Mouse (Mus musculus): ENCODE data around the gene Gprc6a. TPM values are rescaled to one million over a fixed set of nuclear protein-coding genes. Genes with fewer than 3 reads are reported as not detected.

The Gprc6a gene
- not detected in 2 replicates for polyA plus RNA-seq (2012; ENCODE audit: insufficient read depth, insufficient read length, missing spikeins)

DNA sequence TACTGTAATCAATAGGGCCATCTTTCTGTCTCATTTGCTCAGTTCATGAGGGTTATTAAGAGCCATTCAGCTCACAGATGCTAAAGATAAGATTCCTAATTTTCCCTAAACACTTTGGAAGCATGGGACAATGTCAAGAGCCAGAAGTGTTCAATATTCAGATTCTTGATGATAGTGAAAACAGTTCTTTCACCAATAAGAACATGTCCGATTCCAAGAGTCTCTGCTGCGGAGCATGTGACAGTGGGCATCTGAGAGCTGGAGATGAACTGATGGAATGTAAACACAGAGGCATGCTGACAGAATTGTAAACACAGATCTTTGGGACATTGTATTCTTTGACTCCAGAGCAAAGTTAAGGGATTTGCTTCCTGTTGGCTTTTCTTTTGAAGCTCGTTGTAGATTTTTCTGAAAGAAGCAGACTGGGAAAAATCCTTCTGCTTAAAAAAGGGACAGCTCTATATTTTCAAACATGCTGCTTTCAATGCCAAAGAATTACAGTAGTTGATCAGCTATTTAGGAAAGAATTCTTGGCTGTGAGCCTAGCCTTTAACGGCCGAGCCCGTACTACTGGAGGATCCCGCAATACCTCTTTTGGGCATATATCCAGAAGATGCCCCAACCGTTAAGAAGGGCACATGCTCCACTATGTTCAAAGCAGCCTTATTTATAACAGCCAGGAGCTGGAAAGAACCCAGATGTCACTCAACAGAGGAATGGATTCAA, at the start of gene Gprc6a:
TSS of gene Gprc6a (minus strand) at position 51 of the 726 bp plus-strand sequence.
- H3K27ac ChIP-seq (replicated peaks; ENCODE audit: low read depth, low read length) = no peak within 1 kb of the TSS
- no peaks in the 10 kb centered on the region for H3K4me1 ChIP-seq (ENCODE audit: control insufficient read depth, insufficient read depth, insufficient read length, low read length)
- no peak within 1 kb of the TSS for H3K4me3 ChIP-seq (ENCODE audit: insufficient read depth, low read depth, low read length)

DNA sequence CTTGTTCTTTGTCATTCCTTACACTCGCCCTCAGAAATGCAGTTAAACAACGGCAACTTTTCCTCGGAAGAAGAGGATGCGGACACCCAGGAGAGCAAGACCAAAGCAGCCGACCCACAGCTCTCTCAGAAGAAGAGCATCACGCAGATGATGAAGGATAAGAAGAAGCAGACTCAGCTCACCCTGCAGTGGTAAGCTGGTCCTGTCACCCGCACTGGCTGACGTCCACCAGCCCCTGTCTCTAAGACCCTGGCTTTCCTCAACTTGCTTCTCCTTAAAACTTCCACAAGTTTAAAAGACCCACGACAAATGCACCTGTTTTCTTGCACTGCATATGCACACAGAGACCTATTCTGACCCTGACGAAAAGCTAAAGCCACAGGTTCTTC, 47.0 kb upstream of the Gprc6a start:
- no peak overlapping the region for H3K4me3 ChIP-seq (ENCODE audit: insufficient read depth, low read depth, low read length)
- H3K27ac ChIP-seq (replicated peaks; ENCODE audit: low read depth, low read length) = no peak overlapping the region
- no peaks in the 10 kb centered on the region; the same call in 1 of the 2 replicates for H3K4me1 ChIP-seq (ENCODE audit: control insufficient read depth, insufficient read depth, insufficient read length, low read length)

DNA sequence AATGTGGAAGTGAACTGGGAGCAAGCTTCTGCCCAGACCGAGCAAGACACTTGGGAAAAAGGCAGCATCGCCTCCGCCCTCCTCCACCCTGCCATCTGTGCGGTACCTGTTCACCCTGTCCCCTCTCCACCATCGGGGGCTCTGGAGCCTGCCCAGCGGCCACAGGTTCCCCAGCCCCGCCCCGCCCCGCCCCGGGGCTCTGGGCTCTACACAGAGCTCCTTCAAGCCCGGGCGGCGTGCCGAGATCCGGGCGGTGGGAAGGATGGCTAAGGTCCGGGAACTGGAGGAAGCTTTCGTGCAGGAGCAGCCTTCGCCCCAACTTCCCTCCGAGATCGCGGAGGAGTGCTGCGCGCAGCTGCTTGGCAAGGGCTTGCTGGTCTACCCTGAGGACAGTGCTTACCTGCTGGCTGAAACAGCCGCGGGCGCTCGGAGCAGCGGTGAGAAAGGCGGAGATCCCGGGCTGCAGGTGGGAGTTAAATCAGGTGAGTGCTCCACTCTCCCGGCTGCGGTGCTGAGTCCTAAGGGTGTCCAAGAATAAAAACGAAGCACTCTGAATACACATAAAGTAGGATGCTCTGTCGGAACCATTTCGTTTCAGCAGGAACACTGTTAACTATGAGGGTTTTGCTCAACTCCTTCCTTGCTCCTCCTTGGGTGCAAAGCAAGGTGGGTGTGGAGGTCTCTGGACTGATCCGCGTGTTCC, 46.4 kb upstream of the Gprc6a start, which contains the start of gene Rfx6:
TSS of gene Rfx6 (plus strand) at position 209 of the 703 bp plus-strand sequence.
- H3K27ac ChIP-seq (replicated peaks; ENCODE audit: low read depth, low read length) = no peak within 1 kb of the TSS
- no peak within 1 kb of the TSS for H3K4me3 ChIP-seq (ENCODE audit: insufficient read depth, low read depth, low read length)
- H3K4me1 ChIP-seq (ENCODE audit: control insufficient read depth, insufficient read depth, insufficient read length, low read length) = no peaks in the 10 kb centered on the region; the same call in 1 of the 2 replicates

DNA sequence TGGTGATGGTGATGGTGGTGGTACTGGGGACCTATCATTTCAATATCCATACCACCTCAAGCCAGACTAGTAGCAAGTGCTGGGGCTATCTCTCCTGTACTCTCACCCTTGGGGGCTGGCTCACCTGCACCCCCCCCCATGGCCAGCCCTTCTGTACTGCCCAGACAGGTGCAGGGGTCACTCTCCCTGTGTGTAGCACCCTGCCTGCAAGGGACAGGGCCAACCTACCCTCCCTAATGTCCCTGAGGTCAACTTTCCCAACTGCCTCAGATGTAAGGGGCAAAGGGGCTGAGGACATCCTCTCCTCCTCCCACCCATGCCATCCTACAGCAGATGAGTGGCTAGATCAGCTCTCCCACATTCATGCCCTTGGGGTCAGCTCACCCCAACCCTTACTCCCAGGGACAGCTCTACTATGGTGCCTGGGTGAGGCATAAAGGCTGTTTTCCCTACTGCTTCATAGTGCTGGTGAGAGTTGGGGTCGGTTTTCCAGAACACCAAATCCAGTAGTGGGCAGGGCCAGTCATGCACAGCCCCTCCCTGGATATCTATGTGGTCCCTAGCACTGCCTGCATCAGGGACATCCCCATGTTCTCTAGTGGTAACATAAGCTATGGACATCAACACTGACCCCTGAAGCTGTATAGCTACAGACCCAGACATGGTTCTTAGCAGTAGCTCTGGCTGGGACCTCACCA, 41.0 kb upstream of the Gprc6a start:
- no peak overlapping the region for H3K27ac ChIP-seq (replicated peaks; ENCODE audit: low read depth, low read length)
- H3K4me1 ChIP-seq (ENCODE audit: control insufficient read depth, insufficient read depth, insufficient read length, low read length) = no peaks in the 10 kb centered on the region
- H3K4me3 ChIP-seq (ENCODE audit: insufficient read depth, low read depth, low read length) = no peak overlapping the region

DNA sequence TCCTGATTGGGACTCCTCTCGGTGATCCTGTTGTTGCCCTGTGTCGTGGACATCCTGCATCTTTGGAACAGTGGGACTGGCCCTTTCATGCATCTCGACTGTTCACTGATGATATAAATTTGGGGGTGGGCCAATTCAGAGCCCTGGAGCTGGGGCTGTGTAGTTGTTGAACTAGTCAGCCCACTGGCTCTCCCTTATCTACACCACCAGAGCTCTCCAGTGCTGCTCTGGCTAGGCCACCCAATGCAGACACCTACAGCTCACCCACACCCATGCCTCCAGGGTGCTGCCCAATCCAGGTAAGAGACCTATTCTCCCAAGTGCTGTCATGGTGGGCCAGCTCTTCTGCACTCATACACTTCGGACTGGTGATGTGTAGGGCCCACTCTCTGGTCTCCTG, 40.3 kb upstream of the Gprc6a start:
- H3K27ac ChIP-seq (replicated peaks; ENCODE audit: low read depth, low read length) = no peak overlapping the region
- H3K4me1 ChIP-seq (ENCODE audit: control insufficient read depth, insufficient read depth, insufficient read length, low read length) = no peaks in the 10 kb centered on the region
- H3K4me3 ChIP-seq (ENCODE audit: insufficient read depth, low read depth, low read length) = no peak overlapping the region

DNA sequence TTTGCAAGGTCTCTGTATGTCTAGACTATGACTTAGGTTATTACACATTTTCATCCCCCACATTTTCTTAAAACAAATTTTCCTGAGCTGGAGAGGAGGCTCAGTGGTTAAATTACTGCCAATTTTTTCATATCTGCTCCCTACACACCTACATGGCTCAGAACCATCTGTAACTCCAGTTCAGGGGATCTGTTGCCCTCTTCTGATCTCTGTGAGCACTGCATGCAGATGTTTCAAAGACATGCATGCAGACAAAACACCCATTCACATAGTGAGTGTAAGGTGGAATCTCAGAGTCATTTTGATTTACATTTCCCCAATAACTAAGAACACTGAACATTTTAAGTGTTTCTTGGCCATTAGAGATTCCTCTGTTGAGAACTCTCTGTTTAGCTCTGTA, 38.1 kb upstream of the Gprc6a start:
- Histone ChIP-seq H3K4me3 (ENCODE audit: insufficient read depth, low read depth, low read length) (no peak overlapping the region), H3K27ac (replicated peaks; ENCODE audit: low read depth, low read length) (no peak overlapping the region), H3K4me1 (ENCODE audit: control insufficient read depth, insufficient read depth, insufficient read length, low read length) (no peaks in the 10 kb centered on the region)

DNA sequence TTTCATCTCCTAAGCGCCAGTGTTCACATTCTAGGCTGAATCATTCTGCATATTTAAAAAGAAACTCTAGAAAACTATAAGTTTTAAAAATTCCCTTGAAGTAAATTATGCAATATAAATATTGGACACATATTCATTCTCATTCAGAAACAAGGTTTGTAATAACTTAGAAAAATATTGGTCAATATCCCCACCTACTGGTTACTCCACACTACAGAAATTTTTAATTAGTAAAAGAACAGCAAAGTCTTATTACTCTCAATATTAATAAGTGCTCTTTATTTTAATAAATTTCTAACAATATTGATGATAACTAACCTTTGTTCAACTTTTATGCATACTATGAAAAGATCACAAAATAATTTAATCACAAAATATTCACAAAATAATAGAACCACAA, 26.1 kb upstream of the Gprc6a start:
- H3K4me3 ChIP-seq (ENCODE audit: insufficient read depth, low read depth, low read length) = no peak overlapping the region
- no peak overlapping the region for H3K27ac ChIP-seq (replicated peaks; ENCODE audit: low read depth, low read length)
- H3K4me1 ChIP-seq (ENCODE audit: control insufficient read depth, insufficient read depth, insufficient read length, low read length) = no peaks in the 10 kb centered on the region

DNA sequence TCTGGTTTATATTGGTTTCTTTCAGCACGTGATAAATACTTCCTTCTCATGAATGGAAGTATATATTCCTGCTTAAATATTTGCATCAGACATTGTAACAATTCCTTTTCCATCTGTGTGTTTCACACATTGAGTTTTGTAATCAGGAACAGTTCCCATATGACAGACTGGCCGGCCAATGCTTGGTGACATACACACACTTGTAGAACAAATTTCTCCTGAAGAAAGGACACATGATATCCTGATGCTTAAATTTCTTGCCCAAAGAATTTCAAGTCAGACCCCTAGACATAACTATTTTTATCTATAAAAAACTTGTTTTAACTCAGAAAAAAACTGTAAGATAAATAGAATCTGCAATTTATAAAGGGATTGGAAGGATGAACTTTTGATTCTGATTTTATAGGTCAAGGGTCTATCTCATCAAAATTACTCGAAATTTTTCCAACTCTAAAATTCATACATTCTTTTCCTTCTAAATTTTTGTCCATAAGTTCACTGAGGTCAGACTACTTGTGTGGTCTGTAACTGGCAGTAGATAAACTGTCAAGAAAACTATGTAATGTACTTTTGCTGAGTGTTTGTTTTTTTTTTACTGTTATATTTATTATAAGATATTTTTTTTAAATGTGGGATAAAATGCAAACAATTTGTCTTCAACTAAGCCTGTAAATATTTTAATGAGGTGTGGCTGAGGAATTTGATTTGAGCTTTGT, 18.4 kb upstream of the Gprc6a start:
- no peak overlapping the region for H3K27ac ChIP-seq (replicated peaks; ENCODE audit: low read depth, low read length)
- H3K4me1 ChIP-seq (ENCODE audit: control insufficient read depth, insufficient read depth, insufficient read length, low read length) = no peaks in the 10 kb centered on the region
- H3K4me3 ChIP-seq (ENCODE audit: insufficient read depth, low read depth, low read length) = no peak overlapping the region

DNA sequence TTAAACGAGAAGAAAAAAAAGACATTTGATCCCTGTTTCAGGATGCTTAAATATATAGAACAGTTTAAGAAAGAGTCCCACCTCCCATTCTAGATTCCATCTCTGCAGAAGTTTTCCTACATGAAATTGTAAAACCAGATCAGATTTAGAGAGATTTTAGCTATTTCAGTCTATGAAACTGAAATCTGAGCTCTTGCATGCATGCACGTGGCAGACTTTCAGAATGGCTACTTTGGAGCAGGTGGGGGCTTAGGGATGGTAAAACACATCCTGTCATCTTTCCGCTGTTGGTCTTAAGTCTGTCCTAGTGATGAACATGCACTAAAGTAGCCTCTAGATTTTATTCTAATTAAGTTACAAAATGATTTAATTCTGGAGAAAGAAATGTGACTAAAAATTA, 10.1 kb downstream of the Gprc6a start:
- Histone ChIP-seq H3K4me3 (ENCODE audit: insufficient read depth, low read depth, low read length) (no peak overlapping the region), H3K4me1 (ENCODE audit: control insufficient read depth, insufficient read depth, insufficient read length, low read length) (no peaks in the 10 kb centered on the region), H3K27ac (replicated peaks; ENCODE audit: low read depth, low read length) (no peak overlapping the region)

DNA sequence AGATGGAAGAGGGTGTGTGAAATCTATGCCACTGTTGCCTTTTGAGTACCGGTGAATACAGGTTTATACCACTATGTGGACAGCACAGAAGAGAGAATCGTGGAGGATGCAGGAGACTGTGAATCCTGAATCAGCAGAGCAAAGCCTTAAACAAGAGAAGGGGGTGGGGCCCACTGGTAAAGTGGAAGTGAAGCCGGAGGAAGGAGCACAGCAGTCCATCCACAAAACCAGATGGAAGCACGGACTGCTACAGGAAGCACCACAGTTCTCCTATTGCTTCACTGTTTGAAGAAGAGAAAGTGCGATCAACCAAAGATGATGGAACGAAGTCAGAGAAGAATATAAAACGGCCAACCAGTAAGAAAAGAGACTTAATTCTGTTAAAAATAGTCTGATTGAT, 11.1 kb downstream of the Gprc6a start:
- Histone ChIP-seq H3K27ac (replicated peaks; ENCODE audit: low read depth, low read length) (no peak overlapping the region), H3K4me1 (ENCODE audit: control insufficient read depth, insufficient read depth, insufficient read length, low read length) (no peaks in the 10 kb centered on the region), H3K4me3 (ENCODE audit: insufficient read depth, low read depth, low read length) (no peak overlapping the region)

DNA sequence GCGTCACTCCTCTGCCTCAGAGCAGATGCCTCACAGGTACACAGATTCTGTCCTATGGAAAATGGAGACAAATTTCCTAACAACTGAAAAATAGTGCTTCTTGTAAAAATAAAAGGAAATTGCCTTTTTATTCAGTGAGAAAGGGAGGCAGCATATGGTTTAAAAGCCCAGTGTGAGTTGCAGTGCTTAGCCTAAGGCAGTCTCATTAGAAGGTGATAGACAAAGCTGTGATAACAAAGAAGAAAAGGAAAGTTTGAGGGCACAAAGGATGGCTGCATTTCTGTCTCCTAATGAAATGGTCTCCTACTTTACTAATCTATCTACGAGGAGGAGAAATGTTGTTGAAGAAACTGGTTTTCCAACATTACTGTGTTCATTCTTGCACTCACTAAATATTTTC, 12.7 kb downstream of the Gprc6a start:
- H3K4me1 ChIP-seq (ENCODE audit: control insufficient read depth, insufficient read depth, insufficient read length, low read length) = no peaks in the 10 kb centered on the region

DNA sequence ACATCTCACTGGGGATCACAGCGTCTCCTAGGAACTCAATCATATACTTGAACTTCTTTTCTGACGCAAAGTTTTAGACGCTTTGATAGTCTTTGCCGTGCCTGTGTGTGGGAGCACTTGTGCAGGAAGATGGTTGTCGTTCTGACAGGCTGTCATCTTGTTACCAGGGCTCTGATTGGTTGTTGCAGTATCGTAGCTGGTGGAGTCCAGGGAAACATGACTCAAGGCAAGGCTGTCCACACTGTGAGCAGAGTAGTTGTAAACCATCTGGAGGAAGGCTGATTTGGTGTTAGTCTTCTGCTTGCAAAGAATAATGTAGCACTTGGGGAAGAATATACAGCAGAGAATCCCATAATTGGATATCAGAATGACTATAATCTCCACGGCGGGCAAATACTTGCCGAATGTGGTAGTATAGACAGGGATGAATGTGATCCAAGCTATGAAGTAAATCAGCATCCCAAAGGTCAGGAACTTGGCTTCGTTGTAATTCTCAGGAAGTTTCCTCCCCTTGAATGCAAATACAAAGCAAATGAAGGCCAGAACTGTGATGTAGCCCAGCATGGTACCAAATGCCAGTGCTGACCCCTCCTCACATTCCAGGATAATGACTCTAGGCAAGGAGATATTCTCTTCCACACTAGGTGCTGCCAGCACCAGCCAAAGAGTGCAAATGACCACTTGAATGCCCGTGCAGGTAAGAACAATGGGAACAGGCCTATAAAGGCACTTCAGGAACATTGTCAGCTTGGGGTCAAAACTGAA, 16.3 kb downstream of the Gprc6a start:
- Histone ChIP-seq H3K4me3 (ENCODE audit: insufficient read depth, low read depth, low read length) (no peak overlapping the region), H3K27ac (replicated peaks; ENCODE audit: low read depth, low read length) (no peak overlapping the region), H3K4me1 (ENCODE audit: control insufficient read depth, insufficient read depth, insufficient read length, low read length) (no peaks in the 10 kb centered on the region)

More for the DNA sequence above, 12.7 kb downstream of the Gprc6a start:
- Histone ChIP-seq H3K4me3 (ENCODE audit: insufficient read depth, low read depth, low read length) (no peak overlapping the region), H3K27ac (replicated peaks; ENCODE audit: low read depth, low read length) (no peak overlapping the region)

DNA sequence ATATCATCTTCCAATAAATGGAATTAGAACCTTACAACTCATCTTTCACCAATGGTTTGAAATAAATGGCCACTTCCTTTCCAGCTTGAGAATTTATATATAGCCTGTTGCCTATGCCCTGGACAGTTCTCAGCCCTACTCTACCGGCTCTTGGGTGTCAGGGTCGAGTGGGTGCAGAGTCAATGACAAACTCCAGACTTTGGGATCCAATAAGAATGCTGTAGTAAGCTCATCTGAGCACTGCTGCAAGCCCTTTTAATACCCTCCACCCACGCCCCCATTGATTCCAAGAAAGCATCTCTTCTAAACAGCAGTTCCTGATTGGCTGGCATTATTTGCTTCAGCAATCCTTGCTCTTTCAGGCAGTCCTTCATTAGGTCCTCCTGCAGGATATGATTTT, 17.8 kb downstream of the Gprc6a start:
- H3K4me3 ChIP-seq (ENCODE audit: insufficient read depth, low read depth, low read length) = no peak overlapping the region
- H3K4me1 ChIP-seq (ENCODE audit: control insufficient read depth, insufficient read depth, insufficient read length, low read length) = no peaks in the 10 kb centered on the region
- H3K27ac ChIP-seq (replicated peaks; ENCODE audit: low read depth, low read length) = no peak overlapping the region

DNA sequence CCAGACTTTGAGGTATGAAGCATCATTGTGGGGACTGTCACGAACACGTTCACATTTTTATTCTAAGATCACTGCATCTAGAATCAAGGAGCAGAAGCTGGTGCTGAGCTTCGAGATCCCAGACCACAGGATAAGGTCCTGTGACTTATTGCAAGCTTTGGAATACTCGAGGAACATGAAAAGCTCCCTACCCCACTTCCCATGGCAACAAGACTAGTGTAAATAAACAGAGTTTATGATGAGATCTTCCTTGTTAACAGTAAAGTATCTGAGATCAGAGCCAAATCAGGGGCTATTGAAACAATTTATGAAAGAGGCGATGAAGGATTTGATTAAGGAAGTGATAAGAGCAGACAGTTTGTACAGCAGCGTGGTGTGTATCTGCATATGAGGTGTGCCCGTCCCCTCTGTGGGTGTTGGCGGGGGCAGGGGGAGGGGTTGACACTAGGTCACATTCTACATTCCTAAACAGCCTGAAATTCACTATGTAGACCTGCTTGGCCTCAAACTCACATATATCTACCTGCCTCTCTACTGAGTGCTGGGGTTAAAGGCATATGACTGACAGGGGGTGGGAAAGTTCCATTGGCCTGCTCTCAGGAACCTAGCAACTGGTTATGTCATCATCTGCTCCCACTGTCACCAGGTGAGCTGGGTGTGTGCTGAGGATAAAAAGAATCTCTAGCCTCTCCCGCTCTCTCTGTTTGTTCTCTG, 19.1 kb downstream of the Gprc6a start:
- Histone ChIP-seq H3K27ac (replicated peaks; ENCODE audit: low read depth, low read length) (no peak overlapping the region), H3K4me1 (ENCODE audit: control insufficient read depth, insufficient read depth, insufficient read length, low read length) (no peaks in the 10 kb centered on the region), H3K4me3 (ENCODE audit: insufficient read depth, low read depth, low read length) (no peak overlapping the region)
